Mouse (Mus musculus): Measurements from ENCODE around the gene Thbs2.
A peak's percentile ranks its signal among the peaks of the same experiment; 100 is the strongest.

The Thbs2 gene

DNA sequence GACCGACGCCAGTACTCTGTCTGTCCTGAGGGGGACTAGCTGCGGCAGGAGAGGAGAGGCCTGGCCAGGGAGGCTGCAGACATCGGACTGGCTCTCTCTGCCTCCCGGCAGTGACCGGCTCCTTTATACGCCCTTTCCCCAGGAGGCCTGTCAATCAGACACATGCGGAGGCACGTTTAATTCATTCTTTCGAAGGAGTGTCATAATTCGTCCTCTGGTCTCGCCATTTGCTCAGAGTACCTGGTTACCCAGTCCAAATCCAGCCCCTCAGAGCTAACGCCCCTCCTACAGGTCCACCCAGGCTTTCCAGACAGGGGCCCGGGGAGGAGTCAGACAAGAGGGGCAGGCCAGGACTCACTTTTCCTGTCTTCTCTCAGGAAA, at the start of gene Thbs2:
TSS of gene Thbs2 (minus strand) at position 242 of the 381 bp plus-strand sequence.
- DNase-seq (ENCODE audit: extremely low read depth, insufficient read length, low spot score), result peak; percentile 72

DNA sequence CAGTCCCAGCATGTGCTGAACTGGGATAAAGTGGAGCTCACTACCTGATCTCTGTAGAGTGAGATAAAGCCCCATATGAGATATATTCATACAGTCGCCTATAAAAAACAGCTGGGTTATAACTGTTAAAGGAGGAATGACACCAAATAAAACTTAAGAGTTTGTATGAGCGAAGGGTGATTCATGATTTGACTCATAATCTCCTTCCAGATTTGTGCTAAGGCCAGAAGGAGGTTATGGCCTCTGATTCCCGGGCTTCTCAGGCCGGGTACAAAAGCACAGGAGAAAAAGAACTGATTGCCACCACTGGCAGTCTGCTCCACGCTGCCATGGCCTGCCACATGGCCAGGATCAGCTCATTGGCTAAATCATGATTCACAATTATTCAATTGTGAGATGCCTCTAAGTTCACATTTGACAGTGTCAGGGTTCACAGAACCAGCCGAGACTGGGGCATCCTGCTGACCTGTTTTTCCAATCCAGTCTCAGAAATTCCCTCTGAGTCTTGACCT, 41.5 kb upstream of the Thbs2 start:
- DNase-seq (ENCODE audit: extremely low read depth, insufficient read length, low spot score), result peak; percentile 43

DNA sequence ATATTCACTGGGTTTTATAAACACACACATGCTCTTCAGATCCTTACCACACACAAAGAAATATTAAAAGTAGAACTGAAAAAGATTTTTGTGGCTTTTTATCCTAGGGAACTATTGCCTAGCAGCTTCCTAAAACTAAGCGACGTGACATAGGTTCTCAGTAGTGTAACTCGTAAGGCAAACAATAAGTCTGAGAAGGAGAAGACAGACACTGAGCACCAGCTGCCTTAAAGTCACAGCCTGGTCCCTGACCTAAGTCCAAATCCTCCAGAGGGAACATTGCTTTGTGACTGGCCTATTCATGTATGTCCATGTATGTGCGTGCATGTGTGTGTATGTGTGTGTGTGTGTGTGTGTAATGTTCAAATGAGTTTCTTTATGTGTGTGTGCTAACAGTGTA, 40.3 kb upstream of the Thbs2 start:
- DNase-seq (ENCODE audit: extremely low read depth, insufficient read length, low spot score), result no peak

DNA sequence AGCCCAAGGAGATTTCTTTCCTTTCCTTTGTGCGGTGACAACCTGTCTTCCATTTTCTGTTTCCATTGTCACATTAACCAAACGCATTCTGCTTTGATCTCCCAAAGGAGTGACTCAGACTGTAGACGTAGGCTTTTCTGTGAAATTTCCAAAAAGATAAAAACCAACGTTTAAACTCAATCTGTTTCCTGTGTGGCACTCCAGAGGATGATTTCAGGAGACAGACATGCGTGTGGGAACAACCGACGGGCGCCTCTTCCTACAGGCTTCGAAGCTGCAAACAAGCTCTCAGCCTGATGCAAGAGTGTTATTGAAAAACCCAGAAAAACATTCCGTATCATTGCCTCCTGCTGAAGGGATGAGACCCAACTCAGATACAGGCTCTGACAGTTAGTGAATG, 39.9 kb upstream of the Thbs2 start:
- no peak for DNase-seq (ENCODE audit: extremely low read depth, insufficient read length, low spot score)

DNA sequence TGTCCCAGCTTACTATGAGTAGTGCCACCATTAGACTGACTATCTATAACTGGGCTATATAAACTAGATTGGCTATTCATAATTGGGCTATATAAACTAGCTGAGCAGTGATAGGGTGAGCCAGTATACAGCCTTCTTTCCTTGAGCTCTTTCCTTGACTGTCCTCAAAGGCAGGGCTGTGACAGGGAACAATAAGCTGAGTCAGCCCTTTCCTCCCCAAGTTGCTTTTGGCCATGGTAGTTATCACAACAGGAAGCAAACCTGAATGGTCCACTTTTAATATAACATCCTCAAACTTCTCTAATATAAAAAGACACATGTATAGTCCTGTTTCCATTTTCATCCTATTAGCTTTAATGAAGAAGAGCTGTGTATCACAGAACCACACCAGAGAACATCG, 39.0 kb upstream of the Thbs2 start:
- no peak for DNase-seq (ENCODE audit: extremely low read depth, insufficient read length, low spot score)

DNA sequence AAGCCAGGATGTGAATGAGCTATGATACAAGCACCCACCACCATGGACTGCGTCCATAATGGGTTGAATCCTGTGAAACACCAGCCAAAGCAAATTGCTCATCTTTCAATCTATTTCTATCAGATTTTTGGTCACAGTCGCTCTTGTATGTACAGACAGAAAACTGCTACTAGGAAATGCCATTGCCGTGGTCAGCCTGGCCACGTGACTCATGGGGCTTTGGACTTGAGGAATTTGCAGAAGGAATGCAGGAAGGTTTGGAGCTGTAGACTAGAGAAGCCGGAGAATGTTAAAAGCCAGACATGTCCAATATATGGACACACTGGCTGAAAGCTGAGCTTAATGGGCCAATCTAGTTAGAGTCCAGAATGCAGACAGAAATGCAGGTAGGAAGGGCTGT, 36.6 kb upstream of the Thbs2 start:
- peak; percentile 54 for DNase-seq (ENCODE audit: extremely low read depth, insufficient read length, low spot score)

DNA sequence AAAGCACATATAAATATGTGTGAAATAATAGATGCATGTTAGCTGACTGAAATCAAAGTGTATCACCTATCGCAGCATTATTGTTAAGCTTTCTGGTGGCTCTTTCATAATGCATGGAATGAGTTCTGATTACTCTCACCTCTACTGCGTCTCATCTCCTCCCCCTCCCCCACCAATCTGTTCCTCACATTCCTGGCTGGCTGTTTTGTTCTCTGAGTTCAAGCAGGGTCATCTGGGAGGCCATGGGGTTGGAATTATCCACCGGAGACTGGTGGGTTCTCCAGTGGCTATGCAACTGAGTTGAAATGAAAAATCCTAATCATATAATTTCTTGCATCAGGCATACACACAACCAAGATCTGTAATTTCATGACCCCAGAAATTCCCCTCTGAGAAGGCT, 33.4 kb upstream of the Thbs2 start:
- no peak for DNase-seq (ENCODE audit: extremely low read depth, insufficient read length, low spot score)

DNA sequence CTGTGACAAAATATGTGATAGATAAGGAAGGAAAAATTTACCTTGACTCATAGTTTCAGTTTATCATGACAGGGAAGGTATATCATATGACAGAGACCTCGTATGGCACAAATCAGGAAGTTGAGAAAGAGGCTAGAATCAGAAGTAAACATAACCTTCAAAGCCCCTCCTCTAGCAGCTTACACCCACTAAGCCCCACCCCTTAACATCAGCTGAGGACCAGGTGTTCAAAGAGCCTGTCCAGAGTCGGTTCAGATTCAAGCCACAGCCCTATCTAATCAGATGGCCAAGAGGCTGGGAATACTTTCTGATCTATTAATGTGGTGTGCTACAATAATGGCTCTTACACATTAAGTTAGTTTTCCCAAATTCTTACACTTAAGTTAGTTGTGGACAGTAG, 30.8 kb upstream of the Thbs2 start:
- no peak for DNase-seq (ENCODE audit: extremely low read depth, insufficient read length, low spot score)

DNA sequence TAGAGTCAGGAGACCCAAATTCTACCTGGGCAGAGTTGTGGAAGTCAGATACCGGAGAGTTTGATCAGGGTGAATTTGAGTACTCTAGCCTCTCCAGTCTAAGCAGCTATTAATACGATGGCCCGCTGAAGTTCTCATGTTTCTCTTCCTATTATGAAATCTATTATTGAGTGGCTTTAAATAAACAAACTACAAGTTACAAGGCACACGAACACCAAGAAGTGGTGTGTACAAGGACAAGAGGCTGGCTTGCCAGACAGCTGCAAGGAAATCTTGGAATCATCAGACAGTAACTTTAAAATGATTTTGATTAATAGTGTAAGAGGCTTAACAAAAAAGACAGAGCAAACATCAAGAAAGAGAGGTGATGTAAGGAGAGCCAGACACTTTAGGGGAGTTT, 27.3 kb upstream of the Thbs2 start:
- no peak for DNase-seq (ENCODE audit: extremely low read depth, insufficient read length, low spot score)

DNA sequence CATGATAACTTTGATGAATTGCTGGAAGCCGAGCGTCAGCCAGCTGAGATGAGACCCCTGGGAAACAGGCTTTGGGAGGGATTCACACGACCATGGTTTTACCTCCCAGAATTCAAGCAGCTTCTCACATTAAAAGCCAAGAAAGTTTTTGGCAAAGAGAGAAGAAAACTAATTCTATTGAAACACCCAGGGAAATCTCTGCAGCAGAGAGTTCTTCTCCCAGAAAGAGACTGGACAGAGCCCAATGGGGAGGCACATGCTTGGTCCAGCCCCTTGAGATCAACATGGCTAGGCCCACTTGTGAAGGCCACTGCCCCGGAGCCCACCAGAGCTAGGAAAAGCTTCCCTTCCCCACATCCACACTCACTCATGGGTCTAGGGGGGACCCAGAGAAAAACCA, 26.9 kb upstream of the Thbs2 start:
- DNase-seq (ENCODE audit: extremely low read depth, insufficient read length, low spot score), result no peak

DNA sequence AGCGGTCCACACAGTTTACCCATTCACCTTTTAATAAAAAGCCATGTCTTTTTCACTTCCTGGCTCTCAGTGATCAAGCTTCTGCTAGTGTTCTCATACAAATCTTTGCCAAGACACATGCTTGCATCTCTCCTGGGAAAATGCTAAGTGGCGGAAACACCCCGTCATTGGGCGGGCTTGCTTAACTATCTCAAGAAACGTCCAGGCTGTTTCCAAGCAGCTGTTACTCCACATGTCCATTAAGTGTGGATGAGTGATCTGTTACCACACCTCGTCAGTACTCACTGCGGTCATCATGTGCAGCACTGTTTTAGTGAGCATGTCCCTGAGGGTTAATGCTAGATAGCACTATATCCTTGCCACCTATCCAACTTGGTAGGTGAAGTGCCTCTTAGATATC, 26.2 kb upstream of the Thbs2 start:
- DNase-seq (ENCODE audit: extremely low read depth, insufficient read length, low spot score), result no peak

DNA sequence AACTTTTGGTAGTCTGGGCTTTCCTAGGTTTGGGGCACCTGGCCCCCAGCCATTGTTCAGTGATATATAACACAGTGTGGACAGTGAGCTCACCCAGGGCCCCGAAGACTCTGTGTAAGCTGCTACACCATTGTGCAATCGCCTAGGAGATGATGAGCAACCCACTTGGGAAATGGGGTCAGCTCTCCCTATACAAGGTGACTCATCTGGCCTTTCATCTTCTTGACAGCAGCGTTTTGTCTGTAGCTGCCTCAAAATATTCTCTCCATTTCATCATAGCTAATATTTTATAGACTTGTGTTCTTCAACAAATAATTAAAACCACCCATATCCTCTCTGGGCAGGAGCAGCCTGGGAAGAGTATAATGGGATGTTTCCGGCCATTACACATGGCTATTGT, 24.8 kb upstream of the Thbs2 start:
- DNase-seq (ENCODE audit: extremely low read depth, insufficient read length, low spot score), result peak; percentile 65

DNA sequence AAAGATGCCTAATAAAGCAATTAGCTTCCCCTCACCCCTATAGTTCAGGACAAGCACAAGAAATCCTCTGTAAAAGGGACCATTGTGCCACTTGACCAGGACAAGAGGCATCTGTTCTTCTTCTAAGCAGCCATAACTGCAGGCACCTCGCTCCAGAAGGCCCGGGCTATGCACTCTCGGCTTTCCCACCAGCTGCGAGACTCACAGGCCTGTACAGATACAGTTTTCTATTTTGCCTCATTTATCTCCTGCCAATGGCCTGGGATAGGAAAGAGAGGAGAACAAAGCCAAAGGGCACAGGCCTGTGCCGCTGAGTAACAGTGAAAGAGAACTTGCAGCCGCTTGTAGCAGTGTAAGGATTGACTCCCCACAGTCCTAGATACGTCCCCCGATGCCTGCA, 20.7 kb upstream of the Thbs2 start:
- no peak for DNase-seq (ENCODE audit: extremely low read depth, insufficient read length, low spot score)

DNA sequence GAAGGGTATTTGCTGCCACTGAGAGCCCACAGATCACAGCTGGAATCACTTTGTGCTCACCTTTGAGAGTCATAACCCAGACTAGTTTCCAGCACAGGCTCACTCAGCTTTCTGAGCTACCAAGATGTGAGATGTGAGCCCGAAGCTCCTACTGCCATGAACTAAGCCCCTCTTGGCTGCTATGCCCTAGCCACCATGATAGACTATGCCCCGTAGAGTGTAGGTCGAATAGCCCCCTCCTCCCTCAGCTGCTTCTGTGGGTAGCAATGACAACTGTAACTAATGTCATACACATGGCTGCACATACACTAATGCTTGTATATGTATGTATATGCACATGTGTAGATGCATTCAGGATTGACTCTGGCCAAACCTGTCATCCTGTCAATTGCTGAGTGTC, 20.3 kb upstream of the Thbs2 start:
- DNase-seq (ENCODE audit: extremely low read depth, insufficient read length, low spot score), result no peak

DNA sequence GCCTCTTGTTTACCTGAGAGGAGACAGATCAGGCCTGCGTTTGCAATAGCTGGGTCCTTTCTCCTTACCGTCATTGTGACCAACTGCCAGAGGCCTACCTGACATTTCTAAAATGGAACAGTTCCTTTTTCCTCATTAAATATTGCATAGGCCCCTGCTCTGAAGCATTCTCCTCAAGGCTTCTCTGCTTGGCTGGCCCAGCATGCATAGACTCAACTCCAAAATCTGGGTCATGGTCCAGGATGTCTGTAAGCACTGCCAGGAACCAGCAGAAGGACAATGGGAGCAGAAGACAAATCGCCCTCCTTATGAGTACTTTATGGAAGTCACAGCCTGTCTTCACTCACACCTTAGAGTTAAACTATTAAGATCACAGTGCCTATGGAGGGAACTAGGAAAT, 17.7 kb upstream of the Thbs2 start:
- DNase-seq (ENCODE audit: extremely low read depth, insufficient read length, low spot score), result no peak

DNA sequence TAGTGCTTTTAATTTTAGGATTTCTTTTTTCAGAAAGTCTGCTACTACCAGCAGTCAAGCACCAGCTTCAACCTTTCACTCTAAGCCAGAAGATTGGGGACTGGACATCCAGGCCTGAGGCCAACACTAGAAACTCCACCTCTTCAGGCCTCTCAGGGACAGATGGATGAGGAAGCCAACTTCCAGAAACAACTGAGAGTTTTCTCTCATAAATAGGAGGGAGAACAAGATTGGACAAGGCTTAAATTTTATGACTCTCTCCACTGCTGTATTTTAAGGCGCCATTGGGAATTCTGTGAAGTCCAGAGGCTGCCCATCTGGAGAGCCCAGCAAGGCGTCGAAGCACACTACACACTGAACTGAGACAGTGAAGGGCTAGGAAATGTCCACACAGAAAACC, 17.0 kb upstream of the Thbs2 start:
- DNase-seq (ENCODE audit: extremely low read depth, insufficient read length, low spot score), result no peak

DNA sequence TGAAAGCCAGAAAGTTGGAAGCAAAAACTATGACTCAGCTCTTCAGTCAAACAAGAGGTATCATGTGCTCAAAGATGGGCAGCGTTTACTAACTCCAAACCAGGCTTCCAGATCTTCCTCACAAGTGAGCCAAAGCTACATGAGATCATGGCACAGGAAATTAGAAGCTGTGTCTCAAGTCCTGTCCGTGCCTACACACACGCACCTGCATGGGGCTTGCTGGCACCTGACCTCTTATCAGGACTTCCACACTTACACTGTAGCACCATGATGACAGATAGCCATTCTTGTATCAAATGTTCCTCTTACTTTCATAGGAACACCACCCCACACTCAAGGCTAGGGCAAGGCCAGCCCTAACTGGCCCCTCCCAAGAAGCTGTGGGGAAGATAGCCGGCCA, 12.0 kb upstream of the Thbs2 start:
- no peak for DNase-seq (ENCODE audit: extremely low read depth, insufficient read length, low spot score)

DNA sequence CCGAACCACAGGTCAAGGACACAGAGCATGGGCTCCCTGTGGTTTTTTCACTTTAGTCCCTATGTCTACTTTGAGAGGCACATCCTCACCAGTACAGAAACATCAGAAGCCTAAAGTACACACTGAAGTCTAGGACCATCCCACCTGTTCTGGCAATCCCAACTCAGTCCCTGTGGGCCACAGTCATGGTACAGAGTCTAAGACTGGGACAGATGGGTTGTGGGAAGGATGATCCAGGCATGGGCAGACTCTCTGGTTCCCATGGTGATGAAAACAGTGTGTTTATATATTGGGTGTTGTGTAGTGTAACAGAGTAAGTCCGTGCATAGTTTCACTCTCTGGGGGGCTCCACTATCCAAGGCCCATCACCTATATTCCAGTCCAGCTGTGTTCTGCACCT, 11.4 kb upstream of the Thbs2 start:
- no peak for DNase-seq (ENCODE audit: extremely low read depth, insufficient read length, low spot score)

DNA sequence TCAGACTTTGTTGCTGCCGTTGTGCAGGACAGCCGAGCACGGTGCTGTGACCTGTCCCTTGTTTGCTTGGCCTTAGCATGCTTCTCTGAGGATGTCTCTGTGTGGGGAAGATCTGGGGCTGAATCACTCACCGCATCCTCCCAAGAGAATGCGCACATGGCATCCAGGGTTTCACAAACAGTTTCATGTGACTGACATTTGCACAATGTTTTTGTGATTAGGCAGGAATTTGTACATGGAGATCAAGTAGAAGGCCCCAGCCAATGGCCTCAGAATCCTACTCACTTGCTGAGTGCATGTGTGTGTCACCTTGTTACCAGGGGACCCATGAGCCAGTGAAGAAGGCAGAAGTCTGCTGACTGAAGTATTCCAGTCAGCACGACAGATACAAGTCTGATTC, 9.7 kb upstream of the Thbs2 start:
- peak; percentile 71 for DNase-seq (ENCODE audit: extremely low read depth, insufficient read length, low spot score)

DNA sequence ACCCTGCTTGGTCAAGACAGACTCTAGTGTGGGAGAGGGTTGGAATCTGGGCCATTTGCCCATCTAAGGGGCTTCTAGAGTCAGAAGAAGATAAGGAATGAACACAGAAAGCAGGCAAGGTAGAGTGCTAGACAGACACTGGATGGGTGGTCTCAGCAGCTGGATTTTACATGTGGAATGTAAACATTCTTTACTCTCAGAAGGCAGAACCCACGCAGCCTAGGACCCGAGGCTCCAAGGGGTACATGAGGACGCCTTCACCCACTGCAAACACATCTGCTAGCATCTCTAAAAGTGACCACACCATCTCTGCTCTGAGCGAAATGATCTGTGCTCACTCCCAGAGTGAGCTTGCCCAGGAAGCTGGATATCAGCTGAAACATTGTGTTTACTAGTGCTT, 9.2 kb upstream of the Thbs2 start:
- no peak for DNase-seq (ENCODE audit: extremely low read depth, insufficient read length, low spot score)

DNA sequence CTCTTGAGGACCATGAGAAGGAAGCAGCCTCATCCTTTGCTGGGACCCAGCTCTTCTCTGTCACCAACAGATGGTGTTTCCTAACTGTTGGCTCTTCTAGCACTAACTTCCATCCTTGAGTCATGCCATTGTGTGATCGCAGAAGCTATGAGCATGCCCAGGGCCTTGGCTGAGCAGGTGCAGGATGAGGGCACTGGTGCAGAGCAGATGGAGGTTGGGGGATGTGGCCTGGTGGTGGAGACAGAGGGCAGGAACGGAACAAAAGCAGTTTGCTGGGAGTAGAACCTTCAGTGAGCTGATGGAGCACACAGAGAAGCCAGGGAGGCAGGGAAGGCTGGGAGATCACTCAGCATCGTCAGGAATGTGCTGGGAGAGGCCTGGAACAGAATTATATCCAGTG, 8.7 kb upstream of the Thbs2 start:
- DNase-seq (ENCODE audit: extremely low read depth, insufficient read length, low spot score), result peak; percentile 51

DNA sequence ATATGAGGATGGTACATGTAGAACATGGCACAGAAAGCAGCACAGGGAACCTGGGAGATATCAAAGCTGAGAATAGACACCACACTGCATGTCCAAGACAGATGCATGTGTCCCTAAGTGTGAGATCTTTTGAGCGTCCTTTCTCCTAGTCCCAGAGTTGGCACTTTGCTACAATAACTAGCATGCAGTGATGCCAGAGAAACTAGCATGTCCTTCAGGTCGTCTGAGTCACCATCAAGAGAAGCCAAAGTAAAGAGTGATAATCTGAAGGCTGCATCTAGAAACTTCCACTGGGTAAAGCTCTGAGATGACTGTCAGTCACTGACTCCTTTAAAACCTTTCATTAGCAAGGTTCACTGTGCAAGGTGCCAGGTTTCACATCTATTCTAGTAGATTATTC, 7.9 kb upstream of the Thbs2 start:
- DNase-seq (ENCODE audit: extremely low read depth, insufficient read length, low spot score), result no peak

DNA sequence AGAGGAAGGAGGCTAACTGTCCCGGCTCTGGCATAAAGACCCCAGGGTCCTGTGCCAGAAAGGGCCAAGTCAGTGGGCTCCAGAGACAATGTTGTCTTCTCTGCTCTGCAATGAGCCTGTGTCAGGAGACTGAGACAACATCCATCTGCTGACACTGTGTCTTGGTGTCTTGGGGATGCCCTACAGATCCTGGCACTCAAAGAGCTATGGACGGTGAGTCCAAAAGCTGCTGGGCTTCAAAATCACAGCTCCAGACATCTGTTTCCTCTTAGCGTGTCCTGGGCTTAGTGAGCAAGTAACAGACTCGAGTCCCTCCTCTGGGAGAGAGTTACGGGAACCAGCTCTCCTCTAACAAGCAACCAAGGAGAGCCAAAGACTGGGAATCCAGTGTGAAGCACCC, 6.2 kb upstream of the Thbs2 start:
- no peak for DNase-seq (ENCODE audit: extremely low read depth, insufficient read length, low spot score)

DNA sequence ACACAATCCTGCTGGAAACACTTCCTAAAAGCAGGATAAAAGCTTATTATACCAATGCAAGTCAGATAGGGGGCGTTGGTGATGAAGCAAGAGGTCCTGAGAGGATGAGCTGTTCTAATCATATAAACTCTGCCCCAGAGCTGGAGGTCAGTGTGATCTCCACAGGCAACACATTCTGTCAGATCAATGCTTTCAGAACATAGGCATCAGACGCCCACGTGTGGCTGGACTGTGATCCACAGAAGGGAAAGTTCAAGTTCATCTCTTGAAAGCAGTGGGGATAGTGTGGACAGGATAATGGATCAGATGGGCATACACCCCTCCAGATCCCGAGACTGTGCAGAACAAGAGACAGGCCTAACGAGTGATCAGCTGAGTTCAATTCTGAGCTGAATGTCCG, 4.2 kb upstream of the Thbs2 start:
- DNase-seq (ENCODE audit: extremely low read depth, insufficient read length, low spot score), result no peak
